Mouse (Mus musculus): Measurements from ENCODE around the gene Serpinb6b. TPM values are rescaled to one million over a fixed set of nuclear protein-coding genes. Genes with fewer than 3 reads are reported as not detected.
"Not testable (repeated sequence)": the region's sequence is repeated elsewhere in the genome, so short reads cannot be mapped to it uniquely, and the experiment has no call there.

Serpinb6b gene
- total RNA-seq (2021), result 10 to 100 TPM; 31.5 to 39.0 TPM
- long read RNA-seq, experiment 1, transcript Serpinb6b-202 (7 exons, 2,193 nt), result major isoform, 36 of 39 reads
- long read RNA-seq, experiment 1, partial matches to known transcripts, result 0 of 39 reads
- long read RNA-seq, experiment 1, other reads (novel, unspliced or antisense), result 2 of 39 reads
- long read RNA-seq, experiment 2, transcript Serpinb6b-202 (7 exons, 2,193 nt), result major isoform, 14 of 14 reads
- long read RNA-seq, experiment 2, partial matches to known transcripts, result 0 of 14 reads
- long read RNA-seq, experiment 2, other reads (novel, unspliced or antisense), result 0 of 14 reads

DNA sequence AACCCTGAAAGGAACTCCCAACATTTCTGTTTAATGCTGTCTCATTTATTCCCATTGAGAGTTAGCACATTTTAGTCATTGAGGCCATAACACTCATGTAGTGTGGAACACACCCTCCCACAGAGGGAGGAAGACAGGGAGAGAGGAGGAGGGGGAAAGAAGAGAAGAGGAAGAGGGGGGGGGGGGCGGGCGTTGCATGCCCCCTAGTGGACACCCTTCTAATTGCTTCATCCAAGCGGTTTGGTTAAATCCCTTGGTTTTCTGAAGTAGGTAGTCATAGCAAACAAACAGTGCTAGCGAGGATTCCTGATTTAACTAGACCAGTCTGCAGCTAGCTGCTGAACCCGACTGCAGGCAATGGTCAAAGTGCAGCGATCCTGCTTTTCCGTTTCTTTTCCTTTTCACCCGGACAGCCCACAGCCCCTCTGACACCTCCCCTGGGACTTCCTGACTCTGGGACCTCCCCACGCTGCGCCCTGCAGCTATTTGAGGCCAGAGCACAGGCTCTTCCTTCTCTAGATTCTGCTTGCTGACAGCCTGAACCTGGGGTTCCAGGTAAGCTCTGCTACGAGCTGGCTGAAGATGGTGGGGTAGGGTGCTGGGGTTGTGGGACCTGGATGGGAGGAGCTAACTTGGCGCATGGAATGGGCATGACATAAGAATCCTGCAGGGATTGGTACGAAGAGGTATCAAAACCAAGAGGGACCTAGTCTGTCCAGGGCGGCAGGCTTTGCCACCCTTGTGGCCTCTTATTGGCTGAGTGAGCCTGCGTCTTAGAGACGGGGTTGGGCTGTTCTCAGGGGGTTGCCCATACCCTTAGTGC is at the start of gene Serpinb6b:
TSS of gene Serpinb6b (plus strand) at position 221 of the 823 bp plus-strand sequence.
- peak; percentile 64 to 71 for DNase-seq

DNA sequence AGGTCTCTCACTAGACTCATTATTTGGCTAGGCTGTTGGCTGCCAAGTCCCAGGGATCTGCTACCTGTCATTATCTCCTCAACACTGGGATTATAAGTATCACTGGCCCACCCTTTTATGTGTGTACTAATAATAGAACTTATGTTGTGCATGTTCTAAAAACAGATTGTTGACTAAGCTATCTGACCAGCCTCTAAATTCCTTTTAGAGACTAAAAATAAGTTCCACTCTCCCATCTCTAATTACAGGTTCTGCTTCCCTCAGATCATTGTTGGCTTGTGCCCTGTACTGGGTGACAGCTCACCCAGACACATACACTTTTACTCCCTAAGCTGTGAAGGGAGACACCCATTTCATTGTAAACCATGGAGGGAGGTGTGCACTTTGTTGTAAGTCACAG is 42.4 kb upstream of the Serpinb6b start:
- peak; percentile 62 to 66 for DNase-seq

GRCm38 (mm10) chr13:32924578-32925360 is 40.2 kb upstream of the Serpinb6b start:
- peak; percentile 69 to 84 for DNase-seq

- DNase-seq, result no peak
Measured at GRCm38 (mm10) chr13:32926661-32927060, 38.3 kb upstream of the Serpinb6b start.

- DNase-seq, result no peak
Measured at GRCm38 (mm10) chr13:32927241-32927640, 37.8 kb upstream of the Serpinb6b start.

GRCm38 (mm10) chr13:32929107-32929750 is 35.8 kb upstream of the Serpinb6b start:
- no peak for DNase-seq

DNA sequence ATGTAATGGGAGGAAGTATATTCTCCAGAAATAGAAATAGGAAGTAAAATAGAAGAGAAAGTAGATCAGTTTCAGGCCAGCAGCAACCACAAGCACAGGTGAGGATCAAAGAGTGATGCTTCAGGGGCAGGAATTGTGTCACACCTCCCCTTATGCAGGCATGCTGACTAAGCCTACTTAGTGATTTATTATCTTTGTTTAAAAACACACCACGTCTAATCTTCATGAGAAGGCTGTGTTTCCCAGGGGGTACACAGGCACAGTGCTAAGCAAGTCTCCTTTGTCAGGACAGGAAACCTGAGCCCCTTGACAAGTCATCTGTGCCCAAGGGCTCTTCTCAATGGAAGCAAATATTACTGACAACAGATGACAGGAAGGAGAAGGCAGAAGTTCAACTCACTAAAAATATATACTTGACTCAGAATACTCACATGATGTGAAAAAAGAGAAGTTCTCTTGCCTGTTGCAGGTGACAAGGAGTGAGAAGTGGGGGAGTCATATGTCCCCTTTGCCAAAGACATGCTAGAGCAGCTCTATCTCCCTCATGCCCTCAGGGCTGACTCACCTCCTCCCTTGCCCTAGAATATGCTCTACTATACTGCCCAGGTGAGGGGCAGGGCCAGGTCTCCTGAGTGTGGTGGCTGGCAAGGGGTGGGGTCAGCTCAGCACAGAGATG is 30.2 kb upstream of the Serpinb6b start:
- DNase-seq, result no peak

DNA sequence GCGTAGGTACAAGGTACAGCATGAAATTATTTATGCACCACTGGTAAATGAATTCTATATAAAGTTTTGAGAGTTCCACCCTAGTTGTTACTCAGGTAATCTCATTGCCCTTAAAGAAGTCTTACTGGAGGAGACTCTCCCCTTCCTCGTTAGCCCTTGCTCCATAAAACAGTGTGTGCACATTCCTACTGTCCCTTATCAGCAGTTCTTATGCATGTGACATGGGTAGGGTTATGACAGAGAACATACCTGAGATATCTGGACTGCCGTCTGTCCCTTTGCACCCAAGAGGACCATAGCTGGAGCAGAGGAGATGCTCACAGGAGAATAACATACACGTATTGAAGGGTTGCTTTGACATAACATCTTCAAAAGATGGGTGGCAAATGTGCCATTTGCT is 26.7 kb upstream of the Serpinb6b start:
- DNase-seq, result not testable (repeated sequence)

DNA sequence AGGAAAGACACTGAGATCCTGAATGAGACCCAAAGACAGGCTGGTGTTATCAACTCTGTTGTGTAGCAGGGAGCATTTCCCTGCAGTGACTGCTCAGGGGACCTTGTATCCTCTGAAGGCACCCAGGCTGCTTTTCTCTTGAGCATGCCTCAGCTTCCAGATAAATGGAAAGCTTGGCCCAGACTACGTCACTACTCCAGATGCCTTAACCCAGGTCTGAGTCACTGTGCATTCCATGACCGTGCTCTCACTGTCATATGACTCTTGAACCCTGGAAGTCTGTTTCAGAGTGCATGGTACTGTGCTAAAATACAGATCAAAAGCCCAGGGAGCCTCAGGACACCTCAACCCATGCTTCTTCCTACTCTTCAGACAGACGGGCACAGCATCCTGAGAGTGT is 25.8 kb upstream of the Serpinb6b start:
- DNase-seq, result peak in 1 of 2 experiments; percentile 40

DNA sequence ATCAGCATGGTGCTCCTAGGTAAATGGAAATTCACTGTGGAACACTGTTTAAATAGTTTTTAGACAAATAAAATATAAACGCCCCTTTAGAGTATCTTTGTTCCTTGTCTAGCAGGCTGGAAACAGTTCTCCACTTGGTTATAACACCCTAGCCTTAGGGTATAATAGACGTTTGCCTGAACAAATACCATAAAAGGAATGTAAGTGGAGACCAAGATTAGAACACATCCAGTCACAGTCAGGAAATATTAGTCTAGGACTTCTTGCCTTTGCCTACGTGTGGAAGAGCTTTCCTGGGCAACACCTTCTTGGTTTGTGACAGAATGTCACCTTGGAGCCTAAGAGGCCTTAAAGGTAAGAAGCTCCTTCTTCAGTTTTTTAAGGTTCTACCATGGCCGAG is 8.5 kb upstream of the Serpinb6b start:
- DNase-seq, result no peak

DNA sequence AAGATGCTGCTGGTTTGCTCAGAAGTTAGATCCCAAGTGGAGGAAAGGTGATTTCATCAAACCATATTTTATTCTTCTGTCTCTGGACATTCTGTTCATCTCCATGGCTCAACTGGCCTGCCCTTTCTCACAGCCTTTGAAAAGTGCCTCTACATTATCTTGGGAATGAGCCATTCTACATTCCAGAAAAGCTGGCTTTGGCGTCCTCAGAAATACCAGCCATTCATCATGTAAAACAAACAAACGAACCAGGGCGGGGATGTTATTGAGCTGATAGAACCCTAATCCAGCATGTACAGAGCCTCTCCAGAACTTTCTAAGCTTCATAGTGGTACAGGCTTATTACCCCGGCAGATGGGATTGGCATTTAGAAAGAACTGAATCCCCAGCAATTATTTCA is 7.1 kb upstream of the Serpinb6b start:
- DNase-seq, result peak in 1 of 2 experiments; percentile 25

- DNase-seq, result peak; percentile 37 to 58
Measured at GRCm38 (mm10) chr13:32958521-32958920, 6.5 kb upstream of the Serpinb6b start.

DNA sequence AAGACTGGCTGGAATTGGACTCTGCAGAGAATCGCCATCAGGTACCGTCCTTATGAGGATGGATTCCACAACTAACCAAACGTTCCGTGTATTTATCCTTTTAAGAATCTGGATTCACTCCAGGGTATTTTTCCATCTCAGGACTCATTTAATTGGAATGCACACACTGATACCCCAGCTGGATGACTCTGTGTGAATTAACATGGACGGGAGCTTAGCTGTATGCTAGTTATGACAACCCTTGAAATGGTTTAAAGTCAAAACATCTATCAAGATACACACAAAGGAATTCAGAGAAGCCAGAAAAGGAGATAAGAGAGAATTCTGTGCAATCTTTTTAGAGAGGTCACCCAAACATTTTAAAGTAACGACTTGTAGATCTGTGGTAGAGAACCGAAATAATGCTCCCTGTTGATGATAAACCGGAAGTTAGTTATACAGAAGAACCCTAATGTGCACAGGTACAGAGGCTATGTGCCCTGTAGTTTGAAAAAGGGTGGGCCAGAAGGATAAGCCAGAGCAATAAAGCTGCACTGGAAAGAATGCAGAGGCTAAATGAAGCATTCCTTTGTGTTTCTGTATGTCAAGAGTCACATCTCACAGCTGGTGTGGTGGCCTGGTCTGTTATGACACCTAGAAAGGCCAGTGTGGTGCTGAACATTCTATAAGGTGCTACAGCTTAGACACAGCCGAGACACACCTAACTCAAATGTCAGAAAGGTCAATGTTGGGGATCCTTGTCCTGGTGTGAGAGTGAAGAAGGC is 837 bp upstream of the Serpinb6b start:
- DNase-seq, result no peak

- DNase-seq, result no peak
Measured at GRCm38 (mm10) chr13:32966116-32966515, 1.1 kb downstream of the Serpinb6b start.

DNA sequence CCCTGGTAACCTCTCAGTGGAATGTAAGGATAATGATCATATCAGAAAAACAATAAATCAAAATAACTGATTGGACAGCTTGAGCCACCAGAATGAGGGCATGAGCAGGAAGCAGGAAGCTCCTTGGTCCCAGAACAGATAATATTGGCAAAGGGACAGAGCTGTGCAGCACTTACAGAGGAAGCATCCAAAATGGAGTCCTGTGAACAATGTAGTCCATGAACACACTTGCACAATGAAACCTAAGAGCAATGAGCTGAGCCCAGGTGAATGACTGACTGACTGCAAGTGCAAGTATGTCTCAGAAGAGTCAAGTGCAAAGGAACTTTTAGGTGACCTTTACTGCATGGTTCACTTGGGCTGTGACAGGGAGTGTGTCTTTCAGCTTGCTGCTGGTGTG is 2.2 kb downstream of the Serpinb6b start:
- no peak for DNase-seq

DNA sequence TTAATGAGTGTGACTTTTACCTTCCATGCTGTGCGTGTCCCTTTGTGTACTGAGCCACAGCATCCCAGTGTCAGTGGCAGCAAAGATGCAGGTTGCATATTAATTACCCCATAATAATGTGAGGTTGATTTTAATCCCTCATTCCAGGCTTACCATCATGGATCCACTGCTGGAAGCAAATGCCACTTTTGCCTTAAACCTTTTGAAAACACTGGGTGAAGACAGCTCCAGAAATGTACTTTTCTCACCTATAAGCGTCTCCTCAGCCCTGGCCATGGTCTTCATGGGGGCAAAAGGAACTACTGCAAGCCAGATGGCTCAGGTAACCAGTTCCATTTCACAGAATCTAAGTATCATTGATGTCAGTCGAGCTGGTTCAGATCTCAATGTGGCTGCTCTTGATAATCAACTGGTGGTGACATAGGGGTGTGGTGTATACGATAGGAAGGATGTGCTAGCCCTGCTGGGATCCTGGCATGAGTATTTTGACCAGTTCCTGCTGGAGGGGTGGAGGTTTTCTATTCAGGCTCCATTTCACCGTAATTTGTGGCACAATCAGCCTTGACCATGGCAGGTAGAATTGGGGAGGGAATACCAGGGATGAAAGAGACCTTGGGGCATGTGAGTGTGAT is 3.5 kb downstream of the Serpinb6b start:
- no peak for DNase-seq

GRCm38 (mm10) chr13:32968996-32969640 is 4.1 kb downstream of the Serpinb6b start:
- DNase-seq, result no peak

DNA sequence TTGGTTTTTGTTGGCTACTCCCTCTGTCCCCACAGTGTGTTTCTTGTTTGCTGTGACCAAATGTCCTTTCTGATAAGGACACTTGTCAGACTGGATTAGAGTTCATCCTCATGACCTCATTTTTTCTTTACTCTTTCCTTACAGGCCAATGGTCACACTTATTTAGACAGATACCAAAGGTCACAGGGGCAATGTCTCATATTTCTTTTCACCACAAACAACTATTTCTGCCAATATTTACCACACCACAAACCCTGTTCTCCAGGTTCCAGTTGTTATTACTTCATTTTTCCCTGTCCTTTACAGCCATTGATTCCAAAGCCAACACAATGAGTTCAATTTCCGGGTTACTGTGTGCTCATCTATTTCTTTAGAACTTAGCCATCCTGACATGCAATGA is 4.6 kb downstream of the Serpinb6b start:
- no peak for DNase-seq

DNA sequence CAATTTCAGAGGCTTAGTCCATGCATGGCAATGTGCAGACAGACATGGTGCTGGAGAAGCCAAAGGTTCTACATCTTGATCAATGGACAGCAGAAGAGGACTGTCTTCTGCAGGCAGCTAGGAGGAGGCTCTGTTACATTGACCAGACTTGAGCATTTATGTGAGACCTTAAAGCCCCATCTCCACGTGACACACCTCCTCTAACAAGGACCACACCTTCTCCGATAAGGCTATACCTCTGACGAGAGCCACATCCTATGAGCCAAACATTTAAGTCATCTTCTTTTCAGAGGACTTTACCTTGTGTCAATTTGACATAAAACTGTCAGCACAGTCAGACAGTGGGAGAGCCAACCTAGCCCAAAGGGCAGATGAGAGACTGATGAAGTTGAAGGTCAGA is 5.8 kb downstream of the Serpinb6b start:
- no peak for DNase-seq

DNA sequence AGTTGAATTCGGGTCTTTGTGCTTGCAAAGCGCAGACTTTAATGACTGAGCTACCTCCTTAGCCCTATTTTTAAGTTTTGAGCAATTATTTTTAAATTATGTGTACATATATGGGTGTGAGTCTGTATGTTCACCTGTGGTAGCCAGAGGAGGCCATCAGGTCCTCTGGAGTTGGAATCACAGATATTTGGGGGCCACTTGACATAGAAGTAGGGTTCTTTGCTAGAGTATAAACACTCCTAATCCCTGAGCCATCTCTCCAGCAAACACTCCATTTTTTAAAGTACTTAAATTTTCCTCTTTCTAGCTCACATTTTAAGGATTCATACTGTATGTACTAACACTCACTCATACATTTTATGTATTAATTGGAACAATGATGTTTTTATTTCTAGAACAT is 9.3 kb downstream of the Serpinb6b start:
- DNase-seq, result no peak
